Comparison of ENCODE assay signal across 8 mouse cellular contexts in genomic region chr9:121679549-121679948, GRCm38 (mm10). TPM values are rescaled to one million over a fixed set of nuclear protein-coding genes. Genes with fewer than 3 reads are reported as not detected.
DNase-seq lines count a peak whose midpoint lies in the region; ATAC-seq and TF ChIP-seq lines count a peak whose summit lies in the region.

No protein-coding gene starts in this region.

- no peaks in the 10 kb centered on the region for H3K4me1 ChIP-seq in embryonic facial prominence, embryonic 12.5 days
- no peaks in the 10 kb centered on the region for H3K4me1 ChIP-seq in heart, embryonic 15.5 days (replicated peaks)
- peaks cover 14% of the 10 kb centered on the region for H3K4me1 ChIP-seq in midbrain, embryonic 10.5 days
- peaks cover 12% of the 10 kb centered on the region for H3K4me1 ChIP-seq in stomach, embryonic 16.5 days (ENCODE audit: control insufficient read depth, insufficient read depth, low read length)

- H3K9ac ChIP-seq in embryonic facial prominence, embryonic 12.5 days: no peak overlapping the region
- no peak overlapping the region for H3K9ac ChIP-seq in heart, embryonic 15.5 days
- H3K9ac ChIP-seq in stomach, embryonic 16.5 days (ENCODE audit: low read length): no peak overlapping the region

- no peak overlapping the region for H3K4me3 ChIP-seq in left cerebral cortex, adult 2 months
- H3K4me3 ChIP-seq in embryonic facial prominence, embryonic 12.5 days: no peak overlapping the region
- no peak overlapping the region for H3K4me3 ChIP-seq in heart, embryonic 15.5 days
- H3K4me3 ChIP-seq in midbrain, embryonic 10.5 days: no peak overlapping the region
- no peak overlapping the region for H3K4me3 ChIP-seq in stomach, embryonic 16.5 days (replicated peaks; ENCODE audit: low read length)

- no peak for DNase-seq in left cerebral cortex, adult 2 months (ENCODE audit: extremely low spot score in 1 of 2, low spot score in 2 of 2)
- no peak for DNase-seq in left cerebral cortex, adult 11 months (ENCODE audit: low spot score)
- peak; percentile 63 for DNase-seq in adrenal gland, postnatal 10 days
- peak; percentile 75 to 82 for DNase-seq in kidney, postnatal 4 days
- DNase-seq in midbrain, embryonic 10.5 days (ENCODE audit: low spot score): peak; percentile 53

- ATAC-seq in embryonic facial prominence, embryonic 12.5 days (ENCODE audit: insufficient number of reproducible peaks, insufficient read depth, low FRiP score, low TSS enrichment): peak; percentile 25; the same call in 1 of the 2 replicates
- ATAC-seq in heart, embryonic 15.5 days (replicated peaks; ENCODE audit: insufficient number of reproducible peaks, insufficient read depth, low FRiP score, low read depth): peak; percentile 56; the same call in 1 of the 2 replicates
- ATAC-seq in stomach, embryonic 16.5 days (ENCODE audit: insufficient read depth, low FRiP score): peak; percentile 51; the same call in 1 of the 2 replicates

- peaks cover 5% of the 10 kb centered on the region for H3K36me3 ChIP-seq in embryonic facial prominence, embryonic 12.5 days
- peaks cover 4% of the 10 kb centered on the region; the same call in 1 of the 2 replicates for H3K36me3 ChIP-seq in heart, embryonic 15.5 days
- H3K36me3 ChIP-seq in midbrain, embryonic 10.5 days: peaks cover 31% of the 10 kb centered on the region
- H3K36me3 ChIP-seq in stomach, embryonic 16.5 days (ENCODE audit: control insufficient read depth, insufficient read depth, low read length): 0 out of 2 replicates have a peak, but pooled peaks cover 3% of the 10 kb centered on the region

- intact Hi-C loops in left cerebral cortex, adult 2 months (cut with DNase I): loop anchor here (2.0 to 10.0 kb wide), 2 partner anchors 201 to 435 kb away; no protein-coding TSS in a partner anchor

- 14% methylated on average over 6 of the region's 6 CpGs for WGBS in embryonic facial prominence, embryonic 12.5 days
- WGBS in heart, embryonic 15.5 days: 21% methylated on average over 6 of the region's 6 CpGs
- 19% methylated on average over 6 of the region's 6 CpGs for WGBS in midbrain, embryonic 10.5 days
- 23% methylated on average over 6 of the region's 6 CpGs for WGBS in stomach, embryonic 16.5 days

- no peak overlapping the region for H3K27ac ChIP-seq in left cerebral cortex, adult 2 months
- H3K27ac ChIP-seq in embryonic facial prominence, embryonic 12.5 days: no peak overlapping the region
- no peak overlapping the region for H3K27ac ChIP-seq in heart, embryonic 15.5 days
- H3K27ac ChIP-seq in midbrain, embryonic 10.5 days (replicated peaks): 0 out of 2 replicates have a peak overlapping the region, but pooled peaks have one; percentile 34
- H3K27ac ChIP-seq in stomach, embryonic 16.5 days (ENCODE audit: low read length): no peak overlapping the region

- TF ChIP-seq CTCF in left cerebral cortex, adult 2 months (IDR thresholded peaks at IDR 0.05): peak; percentile 75

- no peaks in the 10 kb centered on the region for H3K27me3 ChIP-seq in embryonic facial prominence, embryonic 12.5 days
- no peaks in the 10 kb centered on the region; the same call in 1 of the 2 replicates for H3K27me3 ChIP-seq in heart, embryonic 15.5 days
- no peaks in the 10 kb centered on the region for H3K27me3 ChIP-seq in midbrain, embryonic 10.5 days (ENCODE audit: low read depth, poor library complexity, severe bottlenecking)
- no peaks in the 10 kb centered on the region for H3K27me3 ChIP-seq in stomach, embryonic 16.5 days (ENCODE audit: control insufficient read depth, insufficient read depth, low read length)

- H3K4me2 ChIP-seq in embryonic facial prominence, embryonic 12.5 days (replicated peaks): no peak overlapping the region
- no peak overlapping the region for H3K4me2 ChIP-seq in heart, embryonic 15.5 days
- no peak overlapping the region for H3K4me2 ChIP-seq in stomach, embryonic 16.5 days (ENCODE audit: low read depth, low read length)

- no peaks in the 10 kb centered on the region for H3K9me3 ChIP-seq in embryonic facial prominence, embryonic 12.5 days
- no peaks in the 10 kb centered on the region for H3K9me3 ChIP-seq in heart, embryonic 15.5 days (replicated peaks)
- no peaks in the 10 kb centered on the region for H3K9me3 ChIP-seq in midbrain, embryonic 10.5 days (replicated peaks)
- H3K9me3 ChIP-seq in stomach, embryonic 16.5 days (replicated peaks; ENCODE audit: control insufficient read depth, low read length): no peaks in the 10 kb centered on the region

RNA-seq across cellular contexts. Expression of gene Sec22c, which starts 25.7 kb away (rescaled TPM):
- total RNA-seq in left cerebral cortex, adult 2 months (2021): 10 to 100 TPM; 31.0 to 32.8 TPM
- 1 to 10 TPM; 5.4 to 5.8 TPM for total RNA-seq in adrenal gland, postnatal 10 days (2021)
- polyA plus RNA-seq in embryonic facial prominence, embryonic 12.5 days (2016; fragmentation: Nextera tagmentation; extraction: Ambion mirVana): 16.8 and 18.0 TPM in 2 replicates
- polyA plus RNA-seq in heart, embryonic 15.5 days (2015; fragmentation: Nextera tagmentation; extraction: Ambion mirVana): 5.7 and 6.0 TPM in 2 replicates
- 18.4 and 21.9 TPM in 2 replicates for polyA plus RNA-seq in midbrain, embryonic 10.5 days (2016; fragmentation: Nextera tagmentation; extraction: Ambion mirVana)
- 8.8 and 9.4 TPM in 2 replicates for polyA plus RNA-seq in stomach, embryonic 16.5 days (2015; fragmentation: Nextera tagmentation; extraction: Ambion mirVana)

RNA-seq across cellular contexts. Expression of gene Ss18l2, which starts 30.6 kb away (rescaled TPM):
- total RNA-seq in left cerebral cortex, adult 2 months (2021): 10 to 100 TPM; 84.4 to 89.6 TPM
- total RNA-seq in adrenal gland, postnatal 10 days (2021): 10 to 100 TPM; 51.5 to 60.9 TPM
- polyA plus RNA-seq in embryonic facial prominence, embryonic 12.5 days (2016; fragmentation: Nextera tagmentation; extraction: Ambion mirVana): 96.2 and 117 TPM in 2 replicates
- 153 and 193 TPM in 2 replicates for polyA plus RNA-seq in heart, embryonic 15.5 days (2015; fragmentation: Nextera tagmentation; extraction: Ambion mirVana)
- 91.8 and 103 TPM in 2 replicates for polyA plus RNA-seq in midbrain, embryonic 10.5 days (2016; fragmentation: Nextera tagmentation; extraction: Ambion mirVana)
- polyA plus RNA-seq in stomach, embryonic 16.5 days (2015; fragmentation: Nextera tagmentation; extraction: Ambion mirVana): 103 and 112 TPM in 2 replicates

RNA-seq across cellular contexts. Expression of gene Vipr1, which starts 37.0 kb away (rescaled TPM):
- 10 to 100 TPM; 27.7 to 28.1 TPM for total RNA-seq in left cerebral cortex, adult 2 months (2021)
- total RNA-seq in adrenal gland, postnatal 10 days (2021): 1 to 10 TPM; 2.8 to 5.2 TPM
- polyA plus RNA-seq in embryonic facial prominence, embryonic 12.5 days (2016; fragmentation: Nextera tagmentation; extraction: Ambion mirVana): 0.62 and 0.73 TPM in 2 replicates
- polyA plus RNA-seq in heart, embryonic 15.5 days (2015; fragmentation: Nextera tagmentation; extraction: Ambion mirVana): 0.33 and 0.43 TPM in 2 replicates
- polyA plus RNA-seq in midbrain, embryonic 10.5 days (2016; fragmentation: Nextera tagmentation; extraction: Ambion mirVana): 0.35 and 0.80 TPM in 2 replicates
- polyA plus RNA-seq in stomach, embryonic 16.5 days (2015; fragmentation: Nextera tagmentation; extraction: Ambion mirVana): 0.82 and 1.0 TPM in 2 replicates

RNA-seq across cellular contexts. Expression of gene Lyzl4, which starts 37.7 kb away (rescaled TPM):
- 1 to 10 TPM; 1.7 to 2.3 TPM for total RNA-seq in left cerebral cortex, adult 2 months (2021)
- total RNA-seq in adrenal gland, postnatal 10 days (2021): under 1 TPM in 1 of 2 experiments, not detected in 1; 0.48 TPM
- polyA plus RNA-seq in embryonic facial prominence, embryonic 12.5 days (2016; fragmentation: Nextera tagmentation; extraction: Ambion mirVana): 0.63 TPM in 1 of 2 replicates, not detected in the other
- 0.13 and 0.19 TPM in 2 replicates for polyA plus RNA-seq in heart, embryonic 15.5 days (2015; fragmentation: Nextera tagmentation; extraction: Ambion mirVana)
- not detected in 2 replicates for polyA plus RNA-seq in midbrain, embryonic 10.5 days (2016; fragmentation: Nextera tagmentation; extraction: Ambion mirVana)
- polyA plus RNA-seq in stomach, embryonic 16.5 days (2015; fragmentation: Nextera tagmentation; extraction: Ambion mirVana): 0.41 TPM in 1 of 2 replicates, not detected in the other

RNA-seq across cellular contexts. Expression of gene Nktr, which starts 39.4 kb away (rescaled TPM):
- 100 to 1,000 TPM; 125 to 130 TPM for total RNA-seq in left cerebral cortex, adult 2 months (2021)
- total RNA-seq in adrenal gland, postnatal 10 days (2021): 10 to 100 TPM; 55.1 to 98.4 TPM
- polyA plus RNA-seq in embryonic facial prominence, embryonic 12.5 days (2016; fragmentation: Nextera tagmentation; extraction: Ambion mirVana): 73.7 and 85.5 TPM in 2 replicates
- polyA plus RNA-seq in heart, embryonic 15.5 days (2015; fragmentation: Nextera tagmentation; extraction: Ambion mirVana): 43.6 and 46.0 TPM in 2 replicates
- 56.1 and 59.5 TPM in 2 replicates for polyA plus RNA-seq in midbrain, embryonic 10.5 days (2016; fragmentation: Nextera tagmentation; extraction: Ambion mirVana)
- 54.7 and 55.6 TPM in 2 replicates for polyA plus RNA-seq in stomach, embryonic 16.5 days (2015; fragmentation: Nextera tagmentation; extraction: Ambion mirVana)

Comparison
In these comparisons a context has a peak if more than half of its experiments do, and no peak if none do; other contexts are left out.
1. DNase-seq: peak in adrenal gland, postnatal 10 days (single experiment), kidney, postnatal 4 days (2 of 2) and midbrain, embryonic 10.5 days (single experiment); none in left cerebral cortex, adult 2 months (0 of 2) and left cerebral cortex, adult 11 months (single experiment).
2. Peak in every context shown above with its lines, with median percentiles within 50 percentile points of each other: ATAC-seq.